8 mouse cellular contexts compared by ENCODE assay signal in genomic region chr16:14316884-14317876, GRCm38 (mm10). TPM values are rescaled to one million over a fixed set of nuclear protein-coding genes. Genes with fewer than 3 reads are reported as not detected.
DNase-seq lines count a peak whose midpoint lies in the region; ATAC-seq lines count a peak whose summit lies in the region.

Fopnl (minus strand) TSS chr16:14317405.

- H3K9ac ChIP-seq in forebrain, embryonic 14.5 days (ENCODE audit: low read length): peak within 1 kb of the TSS; percentile 79
- peak within 1 kb of the TSS; percentile 72 for H3K9ac ChIP-seq in neural tube, embryonic 15.5 days (replicated peaks)

- WGBS in forebrain, embryonic 14.5 days: 4% methylated on average over 51 of the region's 51 CpGs
- 5% methylated on average over 51 of the region's 51 CpGs for WGBS in neural tube, embryonic 15.5 days

- DNase-seq in ES-CJ7 (ENCODE audit: low read depth, low spot score): peak; percentile 97
- peak; percentile 99 for DNase-seq in cerebellum, adult 11 months
- peak; percentile 99 for DNase-seq in forebrain, embryonic 14.5 days (ENCODE audit: low spot score)
- DNase-seq in heart, postnatal 14 days: peak; percentile 97 to 98
- DNase-seq in layer of hippocampus, adult 11-12 months (ENCODE audit: low spot score): peak; percentile 98
- peak; percentile 98 for DNase-seq in lung, adult 18-20 months
- peak; percentile 99 for DNase-seq in testis, postnatal 14 days (ENCODE audit: low spot score)

- no peaks in the 10 kb centered on the region for H3K27me3 ChIP-seq in forebrain, embryonic 14.5 days (replicated peaks; ENCODE audit: control insufficient read depth, insufficient read depth, low read length)
- H3K27me3 ChIP-seq in neural tube, embryonic 15.5 days (replicated peaks): peaks cover 4% of the 10 kb centered on the region

- peaks cover 10% of the 10 kb centered on the region for H3K4me1 ChIP-seq in forebrain, embryonic 14.5 days (ENCODE audit: control insufficient read depth, insufficient read depth, low read length)
- H3K4me1 ChIP-seq in neural tube, embryonic 15.5 days: peaks cover 24% of the 10 kb centered on the region

- H3K4me2 ChIP-seq in forebrain, embryonic 14.5 days (ENCODE audit: low read length): peak within 1 kb of the TSS; percentile 69
- peak within 1 kb of the TSS; percentile 71 for H3K4me2 ChIP-seq in neural tube, embryonic 15.5 days

- intact Hi-C loops in heart, postnatal 14 days (cut with DNase I): loop anchor here (10.0 kb wide), 1 partner anchor 412 kb away; the partner anchor contains the start of genes Mpv17l and Pdxdc1

- no peaks in the 10 kb centered on the region for H3K9me3 ChIP-seq in forebrain, embryonic 14.5 days (replicated peaks; ENCODE audit: control insufficient read depth, low read length)
- H3K9me3 ChIP-seq in neural tube, embryonic 15.5 days (replicated peaks): no peaks in the 10 kb centered on the region

- H3K27ac ChIP-seq in forebrain, embryonic 14.5 days (ENCODE audit: low read depth, low read length): peak within 1 kb of the TSS; percentile 79
- H3K27ac ChIP-seq in neural tube, embryonic 15.5 days (replicated peaks): peak within 1 kb of the TSS; percentile 93

- peak; percentile 100 for ATAC-seq in forebrain, embryonic 14.5 days
- ATAC-seq in neural tube, embryonic 15.5 days (ENCODE audit: low FRiP score): peak; percentile 100

- H3K36me3 ChIP-seq in forebrain, embryonic 14.5 days (ENCODE audit: control insufficient read depth, insufficient read depth, low read length): peaks cover 20% of the 10 kb centered on the region
- H3K36me3 ChIP-seq in neural tube, embryonic 15.5 days: peaks cover 17% of the 10 kb centered on the region

- H3K4me3 ChIP-seq in forebrain, embryonic 14.5 days (ENCODE audit: low read depth, low read length): peak within 1 kb of the TSS; percentile 73
- H3K4me3 ChIP-seq in neural tube, embryonic 15.5 days (replicated peaks): peak within 1 kb of the TSS; percentile 68

RNA-seq across cellular contexts. Expression of gene Fopnl, which starts in this region (rescaled TPM):
- polyA plus RNA-seq in forebrain, embryonic 14.5 days (2014; fragmentation: Nextera tagmentation; extraction: Ambion mirVana): 216 and 234 TPM in 2 replicates
- total RNA-seq in heart, postnatal 14 days (2021): 10 to 100 TPM; 62.7 to 66.2 TPM
- 186 and 202 TPM in 2 replicates for polyA plus RNA-seq in neural tube, embryonic 15.5 days (2015; fragmentation: Nextera tagmentation; extraction: Ambion mirVana)

Comparison
In these comparisons a context has a peak if more than half of its experiments do, and no peak if none do; other contexts are left out.
1. Peak in every context shown above with its lines: DNase-seq, ATAC-seq, H3K4me3 ChIP-seq and H3K27ac ChIP-seq.